Mouse (Mus musculus) forebrain, embryonic 15.5 days (tissue): ENCODE results near the gene Smok2b. TPM values are rescaled to one million over a fixed set of nuclear protein-coding genes. Genes with fewer than 3 reads are reported as not detected.
"Not testable (repeated sequence)": the region's sequence is repeated elsewhere in the genome, so short reads cannot be mapped to it uniquely, and the experiment has no call there.

ENCODE experiments used
- ATAC-seq: fragments of 200-750 bp; cut with Nextera tagmentation; replicated peaks from 2 replicates; pipeline ENCODE4 v1.8.0; 2017; ENCODE audit warnings: mild to moderate bottlenecking, moderate TSS enrichment, moderate library complexity
- H3K27ac ChIP-seq: fragments of 300-500 bp; sonication (generic); replicated peaks from 2 replicates; pipeline ENCODE4 v1.5.1; 2015; ENCODE audit warnings: mild to moderate bottlenecking, inconsistent platforms
- H3K27me3 ChIP-seq: fragments of 300-500 bp; sonication (generic); 2 replicates; pipeline ENCODE4 v1.6.1; 2015; ENCODE audit warnings: inconsistent platforms
- H3K36me3 ChIP-seq: fragments of 300-500 bp; sonication (generic); 2 replicates; pipeline ENCODE4 v1.6.1; 2015; ENCODE audit warnings: mild to moderate bottlenecking, inconsistent platforms
- H3K4me1 ChIP-seq: fragments of 300-500 bp; sonication (generic); 2 replicates; pipeline ENCODE4 v1.6.1; 2015; ENCODE audit warnings: inconsistent platforms
- H3K4me2 ChIP-seq: fragments of 300-500 bp; sonication (generic); replicated peaks from 2 replicates; pipeline ENCODE4 v1.6.1; 2015; ENCODE audit warnings: mild to moderate bottlenecking, inconsistent platforms
- H3K4me3 ChIP-seq: fragments of 300-500 bp; sonication (generic); 2 replicates; pipeline ENCODE4 v1.5.1; 2015; ENCODE audit warnings: mild to moderate bottlenecking, inconsistent platforms
- H3K9ac ChIP-seq: fragments of 300-500 bp; sonication (generic); replicated peaks from 2 replicates; pipeline ENCODE4 v1.6.1; 2015; ENCODE audit warnings: mild to moderate bottlenecking, inconsistent platforms
- H3K9me3 ChIP-seq: fragments of 300-500 bp; sonication (generic); 2 replicates; pipeline ENCODE4 v1.6.1; 2016; ENCODE audit warnings: inconsistent platforms
- WGBS: fragments of 180-500 bp; shearing (Covaris S2); methylation state at CpG from one replicate; pipeline ENCODE4 v1.1.7; 2015; ENCODE audit warnings: mixed read lengths; 5-methylcytosine and 5-hydroxymethylcytosine counted together
- polyA plus RNA-seq: library from polyadenylated mRNA; unstranded; fragments of >200 nt; fragmentation: Nextera tagmentation; extraction: Ambion mirVana; gene quantifications from 2 replicates; pipeline ENCODE4 v1.2.1, GENCODE M21; 2015

Smok2b gene
- polyA plus RNA-seq: not detected in 2 replicates

DNA sequence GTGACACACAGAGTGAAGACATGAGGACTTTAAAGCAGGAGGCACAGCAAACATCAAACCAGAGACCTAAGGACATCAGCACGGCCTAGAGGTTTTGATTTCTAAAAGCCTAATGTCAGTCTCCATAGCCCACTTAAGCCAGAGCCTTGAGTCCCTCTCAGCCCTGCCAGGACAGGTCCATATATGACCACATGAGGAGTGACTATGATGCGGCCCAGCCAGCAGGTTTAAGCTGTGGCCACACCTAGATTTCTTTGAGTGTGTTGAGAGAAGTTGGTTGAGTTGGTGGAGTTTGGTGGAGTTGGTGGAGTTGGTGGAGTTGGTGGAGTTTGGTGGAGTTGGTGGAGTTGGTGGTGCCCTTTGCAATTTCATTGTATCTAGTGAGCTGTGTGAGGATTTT, at the start of gene Smok2b:
TSS of gene Smok2b (plus strand) at position 301 of the 400 bp plus-strand sequence.
- H3K4me3 ChIP-seq: not testable (repeated sequence)

GRCm38 (mm10) chr17:13180491-13180890, 49.6 kb upstream of the Smok2b start:
- H3K4me3 ChIP-seq, H3K4me2 ChIP-seq, H3K27me3 ChIP-seq, H3K27ac ChIP-seq, H3K36me3 ChIP-seq, H3K4me1 ChIP-seq, H3K9ac ChIP-seq, ATAC-seq: not testable (repeated sequence)
- H3K9me3 ChIP-seq: peaks cover 26% of the 10 kb centered on the region
- WGBS: 94% methylated on average over 5 of the region's 5 CpGs

More for the DNA sequence above, at the start of gene Smok2b:
- WGBS: 81% methylated on average over 2 of the region's 2 CpGs
- peaks cover 87% of the 10 kb centered on the region for H3K9me3 ChIP-seq
- H3K27ac ChIP-seq, H3K4me2 ChIP-seq, H3K4me1 ChIP-seq, H3K36me3 ChIP-seq, H3K9ac ChIP-seq, H3K27me3 ChIP-seq, ATAC-seq: not testable (repeated sequence)

DNA sequence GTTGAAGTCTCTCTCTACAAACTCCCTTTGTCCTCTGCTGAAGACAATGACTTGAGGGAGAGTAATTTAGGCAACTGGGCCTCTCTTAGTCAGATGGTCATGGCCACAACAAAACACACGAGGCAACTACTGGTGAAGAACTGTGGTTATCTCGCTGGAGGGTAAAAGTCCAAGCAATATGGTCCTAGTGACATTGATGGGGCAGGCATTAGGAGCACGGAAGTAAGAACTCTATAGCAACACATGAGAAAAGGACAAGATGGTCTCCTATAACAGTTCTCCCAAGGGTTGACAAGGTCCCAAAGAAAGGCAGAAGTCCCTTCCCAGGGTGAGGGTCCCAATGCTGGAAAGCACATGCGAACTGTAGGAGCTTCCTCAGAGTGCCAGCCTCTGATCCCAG, 47.3 kb upstream of the Smok2b start:
- H3K36me3 ChIP-seq, ATAC-seq, H3K4me1 ChIP-seq, H3K9ac ChIP-seq, H3K4me2 ChIP-seq, H3K27me3 ChIP-seq, H3K4me3 ChIP-seq, H3K27ac ChIP-seq: not testable (repeated sequence)
- 76% methylated on average over 3 of the region's 4 CpGs for WGBS
- H3K9me3 ChIP-seq: peaks cover 40% of the 10 kb centered on the region

DNA sequence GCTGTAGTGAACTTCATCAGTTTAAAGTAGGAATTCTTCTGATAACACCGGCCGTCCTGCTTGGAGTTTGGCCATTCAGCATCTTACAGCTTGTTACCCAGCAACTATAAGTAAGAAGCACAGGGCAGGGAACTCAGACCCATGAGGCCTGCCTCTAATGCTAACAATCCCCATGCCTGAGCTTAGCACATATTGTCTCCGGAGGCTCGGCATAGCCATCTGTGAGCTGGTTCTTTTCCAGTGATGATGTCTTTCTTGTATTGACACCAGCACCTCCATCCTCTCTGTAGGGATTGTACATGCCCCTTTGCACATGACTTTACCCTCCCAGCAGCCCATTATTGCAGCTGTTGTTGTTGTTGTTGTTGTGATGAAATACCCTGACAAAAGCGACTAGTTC, 45.5 kb upstream of the Smok2b start:
- H3K36me3 ChIP-seq, H3K4me3 ChIP-seq, H3K4me1 ChIP-seq, ATAC-seq, H3K27me3 ChIP-seq, H3K9ac ChIP-seq, H3K27ac ChIP-seq, H3K4me2 ChIP-seq: not testable (repeated sequence)
- H3K9me3 ChIP-seq: peaks cover 41% of the 10 kb centered on the region
- 87% methylated on average over 5 of the region's 5 CpGs for WGBS

GRCm38 (mm10) chr17:13186541-13186940, 43.5 kb upstream of the Smok2b start:
- peaks cover 33% of the 10 kb centered on the region for H3K9me3 ChIP-seq
- not testable (repeated sequence) for H3K27me3 ChIP-seq, H3K4me3 ChIP-seq, H3K4me2 ChIP-seq, ATAC-seq, H3K9ac ChIP-seq, H3K4me1 ChIP-seq, H3K36me3 ChIP-seq, H3K27ac ChIP-seq
- 84% methylated on average over 6 of the region's 6 CpGs for WGBS

GRCm38 (mm10) chr17:13187621-13188020, 42.4 kb upstream of the Smok2b start:
- H3K9me3 ChIP-seq: peaks cover 33% of the 10 kb centered on the region
- not testable (repeated sequence) for H3K4me1 ChIP-seq, ATAC-seq, H3K9ac ChIP-seq, H3K36me3 ChIP-seq, H3K27ac ChIP-seq, H3K4me3 ChIP-seq, H3K4me2 ChIP-seq, H3K27me3 ChIP-seq
- 66% methylated on average over 6 of the region's 6 CpGs for WGBS

- H3K4me2 ChIP-seq, H3K36me3 ChIP-seq, H3K4me3 ChIP-seq, H3K27ac ChIP-seq, ATAC-seq, H3K4me1 ChIP-seq, H3K27me3 ChIP-seq, H3K9ac ChIP-seq: not testable (repeated sequence)
- H3K9me3 ChIP-seq: peaks cover 37% of the 10 kb centered on the region
- WGBS: 90% methylated on average over 2 of the region's 2 CpGs
Observed at GRCm38 (mm10) chr17:13188846-13189245, 41.2 kb upstream of the Smok2b start.

DNA sequence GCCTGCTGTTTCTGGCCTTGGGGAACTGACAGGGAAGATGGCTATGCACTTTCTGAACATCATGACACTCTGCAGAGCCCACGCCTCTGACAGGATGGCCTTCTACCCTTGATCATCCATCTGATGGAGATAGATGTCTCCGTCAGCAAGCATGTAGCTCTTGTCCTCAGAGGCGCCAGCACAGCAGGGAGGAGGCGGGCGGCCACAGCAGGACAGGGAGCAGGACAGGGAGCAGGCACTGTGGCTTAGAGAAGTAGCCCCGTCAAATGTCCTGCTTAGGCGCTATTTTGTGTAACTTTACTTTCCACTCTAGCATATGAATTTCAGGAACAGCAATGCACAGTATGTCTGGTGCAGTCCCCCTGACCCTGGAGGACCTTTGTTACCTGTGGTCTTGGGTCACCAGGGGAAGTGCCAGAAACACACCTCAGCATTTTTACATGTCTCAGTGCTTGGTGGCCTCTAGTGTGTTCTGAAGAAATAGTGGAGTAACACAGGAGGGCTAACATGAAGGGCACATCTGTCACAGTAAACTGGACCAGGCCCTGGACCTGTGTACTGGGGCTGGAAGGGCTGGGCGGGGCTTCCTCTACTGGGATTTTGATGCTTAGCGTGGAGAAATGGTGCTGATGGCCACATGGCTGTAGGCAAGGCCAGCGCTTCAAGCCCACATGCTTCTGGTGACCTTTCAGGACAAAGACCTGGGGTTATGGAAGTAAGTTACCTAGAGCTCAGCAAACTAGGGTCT, 39.0 kb upstream of the Smok2b start:
- not testable (repeated sequence) for H3K4me3 ChIP-seq, H3K36me3 ChIP-seq, H3K4me2 ChIP-seq, H3K27me3 ChIP-seq, ATAC-seq, H3K4me1 ChIP-seq, H3K27ac ChIP-seq, H3K9ac ChIP-seq
- H3K9me3 ChIP-seq: peaks cover 42% of the 10 kb centered on the region
- WGBS: 90% methylated on average over 10 of the region's 10 CpGs

GRCm38 (mm10) chr17:13196486-13196885, 33.6 kb upstream of the Smok2b start:
- H3K9ac ChIP-seq, H3K27me3 ChIP-seq, H3K4me3 ChIP-seq, H3K4me2 ChIP-seq, H3K27ac ChIP-seq, H3K4me1 ChIP-seq, ATAC-seq, H3K36me3 ChIP-seq: not testable (repeated sequence)
- H3K9me3 ChIP-seq: peaks cover 45% of the 10 kb centered on the region
- WGBS: 69% methylated on average over 4 of the region's 4 CpGs

DNA sequence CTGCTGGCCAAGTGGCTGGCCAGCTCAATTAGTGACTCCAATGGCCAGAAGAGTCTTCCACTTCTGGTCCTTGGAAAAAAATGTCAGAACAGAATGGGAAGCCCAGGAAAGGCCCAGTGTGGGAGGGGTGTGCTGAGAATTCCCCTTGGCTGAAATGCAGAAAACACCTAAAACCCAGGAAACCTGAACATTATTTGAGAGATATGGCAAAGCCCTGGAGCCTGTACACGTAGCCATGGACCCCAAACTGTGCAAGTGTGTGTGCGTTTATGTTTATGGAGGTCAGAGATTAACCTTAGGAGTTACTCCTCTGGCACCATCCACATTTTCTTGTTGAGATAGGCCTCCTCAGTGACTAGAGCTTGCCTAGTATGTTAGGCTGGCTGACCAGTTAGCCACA, 31.2 kb upstream of the Smok2b start:
- WGBS: 90% methylated on average over 2 of the region's 2 CpGs
- peaks cover 34% of the 10 kb centered on the region for H3K9me3 ChIP-seq
- H3K4me2 ChIP-seq, H3K27me3 ChIP-seq, H3K4me1 ChIP-seq, H3K36me3 ChIP-seq, ATAC-seq, H3K9ac ChIP-seq, H3K4me3 ChIP-seq, H3K27ac ChIP-seq: not testable (repeated sequence)

GRCm38 (mm10) chr17:13199880-13200409, 30.1 kb upstream of the Smok2b start:
- H3K4me2 ChIP-seq, H3K4me1 ChIP-seq, H3K27ac ChIP-seq, H3K9ac ChIP-seq, H3K4me3 ChIP-seq, H3K27me3 ChIP-seq, H3K36me3 ChIP-seq: not testable (repeated sequence)
- H3K9me3 ChIP-seq: peaks cover 33% of the 10 kb centered on the region
- ATAC-seq: peak; percentile 87
- 64% methylated on average over 8 of the region's 9 CpGs for WGBS

DNA sequence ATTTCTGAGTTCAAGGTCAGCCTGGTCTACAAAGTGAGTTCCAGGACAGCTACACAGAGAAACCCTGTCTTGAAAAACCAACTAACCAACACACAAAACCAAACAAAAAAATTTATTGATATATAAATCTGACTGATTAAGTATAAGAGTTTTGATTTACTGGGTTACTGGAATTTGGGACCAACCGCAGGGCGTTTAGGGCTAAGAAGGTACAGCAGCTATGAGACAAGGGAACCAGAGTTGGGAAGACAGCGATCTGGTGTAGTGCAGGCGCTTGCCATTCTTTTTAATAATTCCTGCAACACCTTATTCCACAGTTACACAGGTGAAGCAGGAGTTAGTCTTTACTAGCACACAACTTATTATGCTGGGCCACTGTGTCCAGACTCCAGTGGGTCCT, 28.5 kb upstream of the Smok2b start:
- H3K9ac ChIP-seq, ATAC-seq: not testable (repeated sequence)
- 91% methylated on average over 4 of the region's 4 CpGs for WGBS

More for the DNA sequence above, 28.5 kb upstream of the Smok2b start:
- H3K4me2 ChIP-seq, H3K4me3 ChIP-seq, H3K27ac ChIP-seq, H3K36me3 ChIP-seq, H3K4me1 ChIP-seq, H3K27me3 ChIP-seq: not testable (repeated sequence)
- peaks cover 26% of the 10 kb centered on the region for H3K9me3 ChIP-seq
